14 mouse cellular contexts compared by ENCODE assay signal in the genomic region with DNA sequence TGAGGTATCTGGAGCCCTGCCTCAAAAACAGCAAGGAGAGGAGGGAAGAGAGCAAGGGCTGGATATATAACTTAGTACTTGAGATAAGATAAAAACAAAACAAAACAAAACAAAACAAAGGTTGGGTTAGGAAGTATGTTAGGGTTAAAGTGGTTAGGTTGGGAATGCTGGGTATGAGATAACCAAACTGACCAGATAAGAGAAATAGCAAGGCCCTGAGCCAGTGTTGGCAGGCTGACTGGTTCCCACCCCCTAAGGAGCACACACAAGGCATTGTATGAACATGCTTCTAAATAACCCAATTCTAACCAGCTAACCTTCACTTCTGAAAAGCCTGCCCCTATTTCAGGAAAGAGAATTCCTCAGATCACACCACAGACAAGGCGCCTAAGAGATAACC.
"Had no signal": no experiment of that assay in that cellular context is flagged by ENCODE, and none has a peak within 500 bp of the region (broad histone marks: within the 10 kb centered on the region; RNA-seq: fewer than 3 reads in every experiment).

No protein-coding gene starts in this region.

- H3K4me2 ChIP-seq: limb, embryonic 13.5 days; lung, embryonic 15.5 days; midbrain, embryonic 15.5 days; neural tube, embryonic 13.5 days had no signal

- H3K4me3 ChIP-seq: limb, embryonic 13.5 days; lung, embryonic 15.5 days; midbrain, embryonic 10.5 days; midbrain, embryonic 15.5 days; neural tube, embryonic 13.5 days had no signal

- H3K4me1 ChIP-seq: midbrain, embryonic 10.5 days; midbrain, embryonic 15.5 days; neural tube, embryonic 13.5 days had no signal

- ATAC-seq: midbrain, embryonic 15.5 days had no signal

- H3K36me3 ChIP-seq: limb, embryonic 13.5 days; lung, embryonic 15.5 days; midbrain, embryonic 10.5 days; midbrain, embryonic 15.5 days; neural tube, embryonic 13.5 days had no signal

- H3K9ac ChIP-seq: limb, embryonic 13.5 days; liver, embryonic 14.5 days; lung, embryonic 15.5 days; midbrain, embryonic 15.5 days; neural tube, embryonic 13.5 days had no signal

- H3K27me3 ChIP-seq: limb, embryonic 13.5 days; lung, embryonic 15.5 days; midbrain, embryonic 15.5 days; neural tube, embryonic 13.5 days had no signal

- H3K27ac ChIP-seq: limb, embryonic 13.5 days; liver, embryonic 14.5 days; lung, embryonic 15.5 days; midbrain, embryonic 10.5 days; midbrain, embryonic 15.5 days; neural tube, embryonic 13.5 days had no signal

- DNase-seq: kidney, adult 11 months; kidney, postnatal 10 days; left cerebral cortex, postnatal 4 days; retina, postnatal 1 day; right cerebral cortex, postnatal 4 days; spleen, adult 18-20 months; thymus, adult 18-20 months; thymus, postnatal 14 days had no signal

- H3K9me3 ChIP-seq: limb, embryonic 13.5 days; lung, embryonic 15.5 days; midbrain, embryonic 10.5 days; midbrain, embryonic 15.5 days; neural tube, embryonic 13.5 days had no signal
